Mouse (Mus musculus): Measurements from ENCODE around the gene Fzd7. TPM values are rescaled to one million over a fixed set of nuclear protein-coding genes. Genes with fewer than 3 reads are reported as not detected.
A peak's percentile ranks its signal among the peaks of the same experiment; 100 is the strongest.

Fzd7 gene
- polyA plus RNA-seq, 1 experiment: 16.4 TPM

DNA sequence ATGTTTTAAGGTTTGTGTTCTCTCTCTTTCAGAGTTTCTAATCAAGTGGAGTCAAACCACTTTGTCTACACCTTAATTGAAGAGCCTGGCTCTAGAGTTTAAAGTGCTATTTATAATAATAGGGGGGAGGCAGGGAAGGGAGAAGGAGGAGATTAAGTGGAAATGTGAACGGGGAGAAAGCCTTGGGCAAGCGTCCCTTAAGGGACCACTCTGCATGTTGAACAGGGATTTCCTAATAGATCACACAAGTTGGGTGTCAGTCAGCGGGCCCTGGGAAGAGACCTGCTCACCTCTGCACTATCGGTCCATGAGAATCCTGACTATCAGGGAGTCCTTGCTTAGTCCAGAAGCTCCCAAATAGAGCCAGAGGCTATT lies 9.1 kb upstream of the Fzd7 start:
- TF ChIP-seq MAX (IDR thresholded peaks at IDR 0.05; ENCODE audit: low read depth): no peak
- no peak for TF ChIP-seq SRF (IDR thresholded peaks at IDR 0.05; ENCODE audit: control insufficient read depth, insufficient read length, low read depth)
- TF ChIP-seq REST (IDR thresholded peaks at IDR 0.05; ENCODE audit: insufficient read depth, insufficient read length): no peak
- no peak for TF ChIP-seq E2F4 (IDR thresholded peaks at IDR 0.05; ENCODE audit: insufficient read depth)
- Histone ChIP-seq H3ac (ENCODE audit: control insufficient read depth, insufficient read length) (no peak overlapping the region), H3K27me3 (ENCODE audit: control insufficient read depth, insufficient read depth, insufficient read length) (no peaks in the 10 kb centered on the region), H3K79me2 (ENCODE audit: control insufficient read depth, insufficient read depth) (no peaks in the 10 kb centered on the region), H3K4me3 (no peak overlapping the region), H3K36me3 (ENCODE audit: control insufficient read depth, insufficient read depth) (no peaks in the 10 kb centered on the region), H3K4me2 (ENCODE audit: low read depth) (no peak overlapping the region)

DNA sequence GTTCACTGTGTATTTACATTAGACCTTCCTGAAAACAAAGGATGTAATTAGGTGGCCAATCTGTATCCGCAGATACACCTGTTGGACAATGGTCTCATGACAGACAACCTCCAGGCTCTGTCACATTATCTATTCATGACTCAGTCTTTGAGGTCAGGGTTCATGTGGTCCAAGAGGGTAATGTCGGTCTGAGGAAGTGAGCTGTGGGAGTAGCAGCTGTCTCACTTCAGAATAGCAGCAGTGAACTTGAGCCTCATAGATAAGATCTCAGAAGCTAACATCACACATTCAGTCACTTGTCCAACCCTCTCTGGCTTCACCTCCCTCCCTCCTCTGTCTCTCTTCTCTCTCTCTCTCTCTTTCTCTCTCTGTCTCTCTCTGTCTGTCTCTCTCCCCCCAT lies 6.6 kb upstream of the Fzd7 start:
- TF ChIP-seq CEBPB (IDR thresholded peaks at IDR 0.05; ENCODE audit: insufficient read depth, poor library complexity, severe bottlenecking) (no peak), TCF12 (IDR thresholded peaks at IDR 0.05; ENCODE audit: insufficient read depth, poor library complexity, severe bottlenecking) (peak; percentile 81), MYOG (IDR thresholded peaks at IDR 0.05; ENCODE audit: control insufficient read depth in 1 of 3, insufficient read depth in 1 of 3, insufficient read length in 2 of 3, low read depth in 2 of 3) (peak in 2 of 3 experiments; percentile 77 to 94), TCF3 (IDR thresholded peaks at IDR 0.05; ENCODE audit: insufficient read length, low read depth) (peak; percentile 40), MYOD1 (IDR thresholded peaks at IDR 0.05; ENCODE audit: control insufficient read depth in 1 of 3, insufficient read length in 2 of 3, low read depth in 2 of 3) (peak; percentile 40 to 94 (median 91)), MAX (IDR thresholded peaks at IDR 0.05; ENCODE audit: low read depth) (no peak)
- Histone ChIP-seq H3K4me2 (ENCODE audit: low read depth) (peak overlapping the region; percentile 21), H3K36me3 (ENCODE audit: control insufficient read depth, insufficient read depth) (no peaks in the 10 kb centered on the region), H3ac (ENCODE audit: control insufficient read depth, insufficient read length) (no peak overlapping the region), H3K27me3 (ENCODE audit: control insufficient read depth, insufficient read depth, insufficient read length) (no peaks in the 10 kb centered on the region), H3K79me2 (ENCODE audit: control insufficient read depth, insufficient read depth) (no peaks in the 10 kb centered on the region), H3K4me3 (no peak overlapping the region)

DNA sequence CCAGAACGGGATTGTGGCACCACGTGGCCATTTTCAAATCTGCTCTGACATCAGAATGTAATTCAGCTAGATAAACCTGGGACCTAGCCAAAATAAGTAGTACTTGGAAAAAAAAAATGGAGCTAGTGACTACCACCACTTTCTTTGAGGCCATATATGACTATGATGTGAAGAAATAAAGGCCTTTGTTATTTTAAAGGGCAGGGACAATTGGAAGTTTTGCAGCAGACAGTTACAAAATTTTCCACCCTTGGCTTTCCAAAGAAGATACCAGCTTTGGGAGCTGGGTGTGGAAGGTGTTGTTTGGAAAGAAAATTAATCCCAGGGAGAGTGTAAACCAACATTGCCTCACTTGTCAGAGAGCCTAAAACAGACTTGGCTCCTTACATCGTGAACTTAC lies 3.3 kb upstream of the Fzd7 start:
- no peak overlapping the region for H3ac ChIP-seq (ENCODE audit: control insufficient read depth, insufficient read length)
- TF ChIP-seq TCF3 (IDR thresholded peaks at IDR 0.05; ENCODE audit: insufficient read length, low read depth) (no peak), POLR2A (IDR thresholded peaks at IDR 0.05; ENCODE audit: insufficient read length, low read depth) (no peak), MYOG (IDR thresholded peaks at IDR 0.05; ENCODE audit: control insufficient read depth in 1 of 3, insufficient read depth in 1 of 3, insufficient read length in 2 of 3, low read depth in 2 of 3) (no peak), SRF (IDR thresholded peaks at IDR 0.05; ENCODE audit: control insufficient read depth, insufficient read length, low read depth) (no peak), USF1 (IDR thresholded peaks at IDR 0.05; ENCODE audit: low read depth) (peak; percentile 43)

DNA sequence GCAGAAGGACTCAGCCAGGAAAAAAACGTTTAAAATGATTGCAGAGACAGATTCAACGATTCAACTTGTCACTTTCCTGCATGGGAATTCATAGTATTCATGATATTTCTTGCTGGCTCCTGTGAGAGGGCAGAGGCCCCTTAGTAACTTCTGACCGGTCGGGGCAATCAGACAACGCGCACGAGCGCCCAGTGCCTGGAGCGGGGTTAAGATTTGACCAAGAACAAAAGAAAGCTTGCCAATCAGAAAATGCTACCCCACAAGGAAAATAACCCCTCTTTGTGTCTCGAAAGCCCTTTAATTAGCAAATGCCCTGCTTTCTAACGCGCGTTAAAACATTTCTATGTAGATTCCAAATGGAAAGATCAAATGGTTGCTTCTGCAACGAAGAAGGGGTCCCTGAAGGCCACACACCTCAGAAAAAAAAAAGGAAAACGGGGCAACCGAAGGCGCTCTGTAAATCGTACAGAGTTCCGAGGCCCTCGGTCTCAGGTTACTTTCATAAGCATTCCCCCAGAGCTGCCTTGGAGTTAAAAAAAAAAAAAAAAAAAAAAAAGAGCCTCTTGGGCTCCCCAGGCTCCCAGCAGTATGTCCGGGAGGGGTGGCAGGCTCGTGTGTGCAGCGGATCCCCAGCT lies 1.3 kb upstream of the Fzd7 start:
- H3ac ChIP-seq (ENCODE audit: control insufficient read depth, insufficient read length): no peak overlapping the region
- peak overlapping the region; percentile 99 for H3K4me2 ChIP-seq (ENCODE audit: low read depth)
- H3K36me3 ChIP-seq (ENCODE audit: control insufficient read depth, insufficient read depth): no peaks in the 10 kb centered on the region
- peak overlapping the region; percentile 79 for H3K4me3 ChIP-seq
- TF ChIP-seq POLR2A (IDR thresholded peaks at IDR 0.05; ENCODE audit: insufficient read length, low read depth) (no peak), TCF12 (IDR thresholded peaks at IDR 0.05; ENCODE audit: insufficient read depth, poor library complexity, severe bottlenecking) (no peak), MAX (IDR thresholded peaks at IDR 0.05; ENCODE audit: low read depth) (no peak), REST (IDR thresholded peaks at IDR 0.05; ENCODE audit: insufficient read depth, insufficient read length) (no peak), SRF (IDR thresholded peaks at IDR 0.05; ENCODE audit: control insufficient read depth, insufficient read length, low read depth) (no peak), POLR2AphosphoS2 (IDR thresholded peaks at IDR 0.05; ENCODE audit: insufficient read length, low read depth) (no peak), TCF3 (IDR thresholded peaks at IDR 0.05; ENCODE audit: insufficient read length, low read depth) (no peak)
- peaks cover 32% of the 10 kb centered on the region for H3K79me2 ChIP-seq (ENCODE audit: control insufficient read depth, insufficient read depth)
- no peaks in the 10 kb centered on the region for H3K27me3 ChIP-seq (ENCODE audit: control insufficient read depth, insufficient read depth, insufficient read length)

More for the DNA sequence above, 3.3 kb upstream of the Fzd7 start:
- H3K79me2 ChIP-seq (ENCODE audit: control insufficient read depth, insufficient read depth): peaks cover 12% of the 10 kb centered on the region
- no peaks in the 10 kb centered on the region for H3K27me3 ChIP-seq (ENCODE audit: control insufficient read depth, insufficient read depth, insufficient read length)
- no peaks in the 10 kb centered on the region for H3K36me3 ChIP-seq (ENCODE audit: control insufficient read depth, insufficient read depth)
- no peak overlapping the region for H3K4me2 ChIP-seq (ENCODE audit: low read depth)
- H3K4me3 ChIP-seq: no peak overlapping the region

DNA sequence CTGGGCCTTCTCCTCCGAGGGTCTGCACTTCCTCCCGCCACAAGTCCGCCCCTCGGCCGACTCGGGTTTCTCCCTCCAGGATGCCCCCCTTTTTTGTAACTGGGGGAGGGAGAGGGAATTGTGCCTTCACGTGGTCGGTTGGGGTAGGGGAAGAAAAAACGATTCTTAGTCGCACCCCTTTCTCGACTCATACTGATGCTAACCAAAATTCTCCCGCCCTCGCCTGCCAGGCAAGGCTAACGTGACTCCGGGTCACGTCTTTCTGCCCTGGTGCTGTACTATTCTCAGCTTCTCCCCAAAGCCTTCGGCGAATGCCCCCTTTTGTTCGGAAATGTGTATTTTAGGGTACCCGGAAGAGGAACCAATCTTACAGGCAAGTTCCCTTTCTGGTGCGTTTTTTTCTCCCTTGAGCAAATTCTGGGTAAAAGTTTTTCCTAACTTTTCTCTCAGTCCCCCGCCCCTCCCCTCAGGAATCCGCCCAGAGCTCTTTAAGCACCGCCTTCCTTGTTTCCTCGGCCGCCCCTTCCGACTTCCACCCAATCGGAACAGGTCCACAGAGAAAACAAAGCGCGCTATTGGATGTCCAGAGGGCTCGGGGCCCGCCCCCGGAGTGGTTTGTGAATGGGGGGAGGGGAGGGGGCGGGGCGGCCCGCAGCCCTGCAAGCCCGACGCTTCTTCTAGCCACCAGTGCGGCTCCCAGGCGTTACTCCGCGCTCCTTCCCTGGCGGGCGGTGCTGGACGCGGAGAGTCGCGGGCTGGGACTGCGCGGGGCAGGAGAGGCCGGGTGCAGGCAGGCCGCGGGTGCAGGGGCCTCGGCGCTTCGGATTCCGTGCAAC lies 550 bp upstream of the Fzd7 start:
- TF ChIP-seq SRF (IDR thresholded peaks at IDR 0.05; ENCODE audit: control insufficient read depth, insufficient read length, low read depth) (no peak), E2F4 (IDR thresholded peaks at IDR 0.05; ENCODE audit: insufficient read depth) (no peak), MAX (IDR thresholded peaks at IDR 0.05; ENCODE audit: low read depth) (no peak), USF1 (IDR thresholded peaks at IDR 0.05; ENCODE audit: low read depth) (peak; percentile 80), POLR2A (IDR thresholded peaks at IDR 0.05; ENCODE audit: insufficient read length, low read depth) (peak; percentile 95), MYOG (IDR thresholded peaks at IDR 0.05; ENCODE audit: control insufficient read depth in 1 of 3, insufficient read depth in 1 of 3, insufficient read length in 2 of 3, low read depth in 2 of 3) (peak in 2 of 3 experiments; percentile 8 to 26), TCF12 (IDR thresholded peaks at IDR 0.05; ENCODE audit: insufficient read depth, poor library complexity, severe bottlenecking) (no peak), REST (IDR thresholded peaks at IDR 0.05; ENCODE audit: insufficient read depth, insufficient read length) (peak; percentile 30), CEBPB (IDR thresholded peaks at IDR 0.05; ENCODE audit: insufficient read depth, poor library complexity, severe bottlenecking) (no peak), POLR2AphosphoS2 (IDR thresholded peaks at IDR 0.05; ENCODE audit: insufficient read length, low read depth) (peak; percentile 98), TCF3 (IDR thresholded peaks at IDR 0.05; ENCODE audit: insufficient read length, low read depth) (no peak), MYOD1 (IDR thresholded peaks at IDR 0.05; ENCODE audit: control insufficient read depth in 1 of 3, insufficient read length in 2 of 3, low read depth in 2 of 3) (peak in 1 of 3 experiments; percentile 30)
- Histone ChIP-seq H3K27me3 (ENCODE audit: control insufficient read depth, insufficient read depth, insufficient read length) (no peaks in the 10 kb centered on the region), H3K36me3 (ENCODE audit: control insufficient read depth, insufficient read depth) (no peaks in the 10 kb centered on the region), H3K4me2 (ENCODE audit: low read depth) (peak overlapping the region; percentile 99), H3ac (ENCODE audit: control insufficient read depth, insufficient read length) (peak overlapping the region; percentile 90), H3K4me3 (peak overlapping the region; percentile 79), H3K79me2 (ENCODE audit: control insufficient read depth, insufficient read depth) (peaks cover 39% of the 10 kb centered on the region)
